Mouse (Mus musculus) 3134 (cell line): Measurements from ENCODE around the gene Atf7ip.
"Not testable (repeated sequence)": the region's sequence is repeated elsewhere in the genome, so short reads cannot be mapped to it uniquely, and the experiment has no call there.

Experiments
- DNase-seq: peaks from one replicate; pipeline ENCODE4 v3.0.0-alpha.2; 2011; ENCODE audit warnings: low spot score; ENCODE audit not compliant: insufficient read length; ENCODE audit errors: extremely low read depth

Gene Atf7ip

GRCm38 (mm10) chr6:136505867-136506266 is at the start of gene Atf7ip:
Atf7ip (plus strand) TSS chr6:136506167.
- not testable (repeated sequence) for DNase-seq

GRCm38 (mm10) chr6:136456302-136456701 is 49.7 kb upstream of the Atf7ip start:
- DNase-seq, result no peak

- DNase-seq, result no peak
Measured at GRCm38 (mm10) chr6:136459156-136459555, 46.8 kb upstream of the Atf7ip start.

GRCm38 (mm10) chr6:136463491-136463890 is 42.5 kb upstream of the Atf7ip start:
- no peak for DNase-seq

DNA sequence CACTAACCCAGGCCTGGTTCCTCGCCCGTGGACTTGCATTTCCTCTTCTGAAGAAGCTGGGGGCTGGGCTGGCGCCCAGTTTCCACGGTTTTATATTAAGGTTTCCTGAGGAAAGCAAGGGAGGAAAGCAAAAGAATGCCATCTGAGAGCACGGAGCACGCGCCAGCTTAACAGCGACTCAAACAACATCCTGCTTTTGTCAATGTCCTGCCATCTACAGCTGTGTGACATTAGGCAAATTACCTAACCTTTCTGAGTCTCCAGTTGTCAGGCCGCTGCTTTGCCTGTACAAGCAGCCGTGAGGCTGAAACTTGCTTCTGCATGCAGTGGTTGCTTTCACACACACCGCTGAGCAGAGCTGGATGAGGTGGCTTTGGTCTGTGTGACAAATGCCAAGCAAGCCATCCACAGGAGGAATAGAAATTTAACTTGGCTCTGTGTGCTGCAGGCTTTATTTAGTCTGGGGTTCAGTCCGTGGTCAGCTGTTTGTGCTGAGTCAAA is 41.8 kb upstream of the Atf7ip start:
- DNase-seq, result peak; percentile 26

DNA sequence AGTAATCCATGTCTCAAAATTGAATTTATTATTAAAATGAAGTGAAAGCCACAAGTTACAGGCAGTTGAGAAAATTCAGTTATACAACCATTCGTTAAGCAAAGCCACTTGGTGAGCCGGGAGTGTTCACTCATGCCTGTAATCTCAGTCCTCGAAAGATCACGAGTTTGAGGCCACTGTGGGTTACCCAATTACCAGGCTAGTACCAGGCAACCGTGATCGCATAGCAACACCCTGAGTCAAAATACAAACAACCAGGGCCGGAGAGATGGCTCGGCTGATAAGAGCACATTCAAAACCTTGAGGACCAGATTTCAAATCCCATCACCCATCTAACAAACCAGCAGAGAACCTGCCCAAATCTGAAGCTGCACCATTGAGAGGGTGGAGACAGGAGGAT is 40.9 kb upstream of the Atf7ip start:
- peak; percentile 50 for DNase-seq

- DNase-seq, result peak; percentile 88
Measured at GRCm38 (mm10) chr6:136465959-136466381, 40.0 kb upstream of the Atf7ip start.

GRCm38 (mm10) chr6:136466956-136467750 is 38.8 kb upstream of the Atf7ip start:
- DNase-seq, result peak; percentile 74

- DNase-seq, result peak; percentile 41
Measured at GRCm38 (mm10) chr6:136467837-136468236, 38.1 kb upstream of the Atf7ip start.

DNA sequence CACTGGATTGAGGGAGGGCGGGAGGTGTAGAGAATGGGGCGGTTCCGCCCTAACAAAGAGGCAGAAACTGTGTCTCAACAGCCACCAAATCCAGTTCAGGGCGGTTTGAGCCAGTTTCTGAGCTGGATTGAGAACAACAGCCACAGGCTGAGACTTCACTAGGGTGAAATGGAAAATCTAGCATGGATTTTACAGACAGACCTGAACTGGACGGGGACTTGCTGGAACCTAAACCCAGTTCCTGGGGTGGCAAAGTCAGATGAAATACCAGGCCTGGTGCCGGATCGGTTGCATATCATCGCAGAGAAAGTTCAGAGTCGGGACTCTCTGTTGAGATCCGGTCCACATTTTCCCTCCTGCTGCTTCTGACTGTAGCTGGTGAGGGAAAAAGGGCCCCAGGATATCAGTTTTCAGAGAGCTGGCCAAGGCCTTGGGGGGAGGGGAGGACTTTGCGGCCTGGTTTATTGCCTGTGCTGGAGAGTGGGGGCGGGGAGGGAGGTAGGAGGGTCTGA is 37.5 kb upstream of the Atf7ip start:
- DNase-seq, result peak; percentile 90

DNA sequence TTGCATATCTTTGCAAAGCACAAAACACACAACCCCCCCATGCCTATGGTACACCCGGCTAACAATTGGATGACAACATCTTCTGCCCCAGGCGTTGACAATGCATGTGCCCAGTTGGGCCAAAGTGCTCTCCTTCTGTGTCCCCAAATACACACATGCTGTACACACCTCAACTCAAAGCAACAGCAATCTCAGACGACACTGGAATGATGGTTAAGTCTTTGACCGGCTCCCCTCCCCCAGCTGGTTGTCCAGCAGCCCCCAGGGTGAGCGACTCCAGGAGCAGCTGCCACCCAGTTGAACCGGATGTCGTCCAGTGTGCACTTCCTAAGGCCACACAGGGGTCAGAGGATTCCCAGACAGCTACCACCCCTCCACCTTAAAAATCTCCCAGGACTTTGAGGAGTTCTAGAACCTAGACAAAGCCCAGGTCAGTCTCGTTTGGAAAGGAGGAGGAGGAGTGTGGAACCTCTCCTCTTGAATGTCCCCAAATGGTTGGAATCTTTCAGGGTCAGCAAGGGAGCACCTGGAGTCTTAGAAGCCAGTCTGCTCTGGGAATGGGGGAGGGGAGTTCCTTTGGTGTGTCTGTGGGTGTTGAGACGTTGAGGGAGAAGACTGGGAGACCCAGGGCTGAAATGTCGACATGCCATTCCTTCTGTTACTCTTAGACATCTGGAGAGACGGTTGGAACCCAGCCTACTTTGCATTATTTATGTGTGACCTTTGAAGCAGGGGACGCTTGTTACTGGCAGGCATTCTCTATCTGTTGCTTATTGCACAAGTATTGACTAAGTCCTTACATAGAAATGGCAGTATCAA is 36.8 kb upstream of the Atf7ip start:
- no peak for DNase-seq

DNA sequence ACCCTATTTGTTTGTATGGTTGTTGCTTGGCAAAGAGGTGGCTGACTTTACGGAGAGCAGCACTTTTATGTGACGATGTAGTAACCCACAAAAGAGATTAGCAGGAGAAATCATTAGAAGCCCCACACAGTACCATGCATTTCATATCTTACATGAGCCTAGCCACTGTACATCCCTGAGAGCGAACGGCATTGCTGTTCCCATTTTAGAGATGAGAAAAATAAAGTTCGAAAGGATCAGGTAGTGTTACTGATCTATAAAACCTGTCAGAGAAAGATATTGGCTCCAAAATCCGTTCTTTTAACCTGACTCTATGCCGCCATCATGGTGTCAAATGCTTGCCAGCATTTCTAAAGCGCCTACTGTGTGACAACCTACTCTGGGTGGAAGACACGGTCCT is 36.2 kb upstream of the Atf7ip start:
- no peak for DNase-seq

DNA sequence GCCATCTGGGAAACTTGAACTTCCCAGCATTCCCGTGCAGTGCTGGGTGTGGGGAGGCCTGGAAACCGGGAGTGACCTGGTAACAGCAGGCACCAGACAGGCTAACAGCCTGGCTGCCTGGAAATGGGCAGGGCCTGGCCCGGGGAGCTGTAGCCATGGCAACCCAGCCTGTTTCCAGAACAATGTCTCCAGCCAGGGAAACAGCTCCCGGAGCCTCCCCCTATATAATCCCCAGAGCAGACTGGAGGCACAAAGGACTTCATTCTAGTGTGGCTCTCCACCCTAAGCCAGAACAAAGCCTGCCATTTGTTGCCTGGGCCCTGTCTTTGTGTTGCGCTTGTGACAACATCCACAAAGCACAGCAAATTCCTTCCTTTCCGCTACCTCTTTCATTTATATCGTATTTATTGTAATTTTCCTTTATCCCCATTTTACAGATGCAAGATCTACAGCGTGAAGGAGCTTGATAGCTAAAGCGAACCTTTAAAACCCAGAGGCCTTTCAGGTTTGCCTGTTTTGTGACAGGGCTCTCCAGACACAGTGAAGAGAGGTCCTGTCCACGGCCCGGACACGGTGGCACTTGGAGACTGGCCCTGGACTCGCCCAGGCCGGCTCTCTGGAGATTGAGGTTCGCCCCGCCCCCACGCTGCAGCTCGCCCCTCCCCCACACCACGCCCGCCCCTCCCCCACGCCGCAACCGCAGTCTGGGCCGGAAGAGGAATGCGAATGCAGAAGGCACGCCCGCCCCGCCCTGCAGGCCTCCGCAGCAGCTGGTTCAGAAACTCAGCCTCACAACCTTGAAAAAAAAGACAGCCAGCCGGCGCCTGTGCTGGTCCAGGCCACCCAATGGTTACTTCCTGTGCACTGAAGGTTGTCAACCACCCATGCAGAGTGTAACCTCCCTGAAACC is 35.4 kb upstream of the Atf7ip start:
- DNase-seq, result peak; percentile 55

DNA sequence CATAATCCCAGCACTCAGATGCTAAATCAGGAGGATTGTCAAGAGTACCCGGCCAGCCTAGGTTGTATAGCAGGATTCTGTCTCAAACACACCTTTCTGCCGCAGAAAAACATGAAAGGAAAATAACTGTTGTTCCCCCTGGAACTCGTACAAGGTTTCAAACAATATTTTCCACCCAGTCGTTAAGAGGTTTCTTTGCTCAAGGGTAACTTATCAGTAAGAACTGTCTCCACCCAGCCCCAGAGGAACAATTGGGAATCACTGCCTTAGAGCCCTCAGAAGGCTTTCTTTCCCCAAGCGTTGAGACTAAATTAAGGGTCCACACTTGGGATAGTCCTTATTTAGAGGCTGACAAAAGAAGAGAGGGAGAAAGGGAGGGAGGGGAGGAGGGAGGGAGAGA is 34.4 kb upstream of the Atf7ip start:
- DNase-seq, result no peak

- DNase-seq, result no peak
Measured at GRCm38 (mm10) chr6:136472779-136473178, 33.2 kb upstream of the Atf7ip start.

GRCm38 (mm10) chr6:136473472-136474129 is 32.4 kb upstream of the Atf7ip start:
- no peak for DNase-seq

DNA sequence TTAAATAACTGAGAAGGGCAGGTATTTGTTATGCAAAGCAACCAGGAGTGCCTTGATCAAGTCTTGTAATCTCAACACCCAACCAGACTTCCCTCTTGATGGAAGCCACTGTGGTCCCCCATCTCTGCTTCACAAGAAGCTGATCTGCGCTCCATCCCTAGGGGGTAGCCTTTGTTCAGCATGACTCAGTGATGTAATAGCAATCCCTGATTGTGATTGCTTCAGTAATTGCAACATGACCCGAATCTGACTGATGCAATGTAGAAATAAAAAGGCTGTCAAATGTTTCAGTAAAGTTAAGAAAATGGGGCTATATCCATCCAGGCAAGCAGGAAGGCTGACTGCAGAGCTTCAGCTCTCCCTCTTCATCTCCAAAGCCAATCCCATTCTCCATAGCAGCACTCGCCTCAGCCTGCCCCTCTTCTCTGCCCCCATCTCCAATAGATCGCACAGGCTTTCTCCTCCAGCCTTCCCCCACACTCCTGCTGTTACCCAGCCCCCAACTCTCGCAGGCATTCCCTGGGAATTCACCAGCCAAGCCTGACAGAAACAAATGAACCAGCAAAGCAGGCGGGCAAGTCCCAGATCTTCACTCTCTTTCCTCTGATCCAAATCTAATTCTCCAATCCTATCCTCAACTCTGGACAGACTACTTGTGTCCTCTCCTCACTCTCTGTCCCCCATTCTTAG is 30.7 kb upstream of the Atf7ip start:
- DNase-seq, result no peak

DNA sequence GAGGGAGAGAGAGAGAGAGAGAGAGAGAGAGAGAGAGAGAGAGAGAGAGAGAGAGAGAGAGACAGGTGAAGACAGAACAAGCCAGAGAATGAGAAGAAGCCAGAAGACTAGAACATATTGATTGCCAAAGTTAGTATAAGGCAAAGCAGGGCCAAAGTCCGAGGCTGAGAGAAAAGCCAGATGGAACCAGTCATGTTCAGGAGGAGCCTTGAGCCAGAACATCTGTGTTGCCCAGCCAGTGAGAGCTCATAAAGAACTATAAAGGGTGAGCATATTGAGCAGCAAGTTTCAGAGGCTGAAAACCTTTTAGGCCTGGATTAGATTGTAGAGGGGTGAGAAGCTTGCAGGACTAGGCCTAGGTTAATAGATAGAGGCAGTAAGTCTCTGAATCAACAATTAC is 28.1 kb upstream of the Atf7ip start:
- no peak for DNase-seq

- DNase-seq, result no peak
Measured at GRCm38 (mm10) chr6:136483531-136483930, 22.4 kb upstream of the Atf7ip start.
